Mouse (Mus musculus) lung, postnatal 0 days (tissue): ENCODE results near the gene Fxyd2. TPM values are rescaled to one million over a fixed set of nuclear protein-coding genes. Genes with fewer than 3 reads are reported as not detected.

ENCODE experiments used
- ATAC-seq: fragments of 200-750 bp; cut with Nextera tagmentation; 2 replicates; pipeline ENCODE4 v1.8.0; 2017; ENCODE audit warnings: moderate library complexity
- DNase-seq: peaks from one replicate; pipeline ENCODE4 v3.0.0-alpha.2; 2016; ENCODE audit warnings: low spot score
- H3K27ac ChIP-seq: fragments of 300-500 bp; sonication (generic); 2 replicates; pipeline ENCODE4 v1.5.1; 2014; ENCODE audit warnings: antibody characterized with exemption, mild to moderate bottlenecking, low read length, mixed read lengths
- H3K27me3 ChIP-seq: fragments of 300-500 bp; sonication (generic); replicated peaks from 2 replicates; pipeline ENCODE4 v1.6.1; 2014; ENCODE audit warnings: low read length, mixed read lengths; ENCODE audit not compliant: insufficient read depth
- H3K36me3 ChIP-seq: fragments of 300-500 bp; sonication (generic); 2 replicates; pipeline ENCODE4 v1.6.1; 2014; ENCODE audit warnings: low read length, mixed read lengths; ENCODE audit not compliant: insufficient read depth
- H3K4me1 ChIP-seq: fragments of 300-500 bp; sonication (generic); 2 replicates; pipeline ENCODE4 v1.6.1; 2014; ENCODE audit warnings: antibody characterized with exemption, low read depth, low read length, mixed read lengths; ENCODE audit not compliant: insufficient read depth
- H3K4me2 ChIP-seq: fragments of 300-500 bp; sonication (generic); replicated peaks from 2 replicates; pipeline ENCODE4 v1.6.1; 2014; ENCODE audit warnings: low read depth, mild to moderate bottlenecking, low read length, moderate library complexity, mixed read lengths
- H3K4me3 ChIP-seq: fragments of 300-500 bp; sonication (generic); 2 replicates; pipeline ENCODE4 v1.5.1; 2014; ENCODE audit warnings: low read depth, low read length
- H3K9ac ChIP-seq: fragments of 300-500 bp; sonication (generic); replicated peaks from 2 replicates; pipeline ENCODE4 v1.6.1; 2014; ENCODE audit warnings: low read depth, mild to moderate bottlenecking
- H3K9me3 ChIP-seq: fragments of 300-500 bp; sonication (generic); 2 replicates; pipeline ENCODE4 v1.6.1; 2016; ENCODE audit warnings: low read length, mixed read lengths
- CTCF ChIP-seq: IDR thresholded peaks from 2 replicates; pipeline ENCODE4 v1.5.1; 2016; ENCODE audit warnings: antibody characterized with exemption, mild to moderate bottlenecking
- EP300 ChIP-seq: IDR thresholded peaks from 2 replicates; pipeline ENCODE4 v1.6.1; 2016; ENCODE audit warnings: antibody characterized with exemption, mild to moderate bottlenecking, control low read depth
- WGBS: fragments of 180-500 bp; shearing (Covaris S2); extraction: QIAGEN DNeasy Blood & Tissue Kit; methylation state at CpG from one replicate; pipeline ENCODE4 v1.1.7; 2014; 5-methylcytosine and 5-hydroxymethylcytosine counted together
- polyA plus RNA-seq: library from polyadenylated mRNA; unstranded; fragments of >200 nt; fragmentation: Nextera tagmentation; extraction: Ambion mirVana; gene quantifications from 2 replicates; pipeline ENCODE4 v1.2.1, GENCODE M21; 2015

Fxyd2 gene
- 1.2 and 1.5 TPM in 2 replicates for polyA plus RNA-seq

- 78% methylated on average over 4 of the region's 4 CpGs for WGBS
- Histone ChIP-seq H3K9me3 (no peaks in the 10 kb centered on the region), H3K9ac (no peak within 1 kb of the TSS), H3K4me2 (no peak within 1 kb of the TSS), H3K27me3 (no peaks in the 10 kb centered on the region), H3K4me3 (no peak within 1 kb of the TSS), H3K4me1 (no peaks in the 10 kb centered on the region), H3K36me3 (no peaks in the 10 kb centered on the region), H3K27ac (no peak within 1 kb of the TSS)
- TF ChIP-seq EP300 (no peak), CTCF (no peak)
- ATAC-seq (no peak), DNase-seq (no peak)
Observed at GRCm38 (mm10) chr9:45399434-45399833, at the start of gene Fxyd2. Gene Fxyd2, plus strand, starts transcription at chr9:45399669.

GRCm38 (mm10) chr9:45349851-45350250, 49.6 kb upstream of the Fxyd2 start:
- WGBS: 14% methylated on average over 5 of the region's 5 CpGs
- H3K4me3 ChIP-seq: no peak overlapping the region

GRCm38 (mm10) chr9:45355192-45355591, 44.3 kb upstream of the Fxyd2 start:
- Histone ChIP-seq H3K9ac (no peak overlapping the region), H3K9me3 (no peaks in the 10 kb centered on the region), H3K36me3 (no peaks in the 10 kb centered on the region), H3K27ac (no peak overlapping the region), H3K4me3 (no peak overlapping the region), H3K4me2 (no peak overlapping the region), H3K4me1 (no peaks in the 10 kb centered on the region), H3K27me3 (no peaks in the 10 kb centered on the region)
- WGBS: 70% methylated on average over 2 of the region's 2 CpGs
- ATAC-seq (no peak), DNase-seq (no peak)
- TF ChIP-seq EP300 (no peak), CTCF (no peak)

More at GRCm38 (mm10) chr9:45349851-45350250, 49.6 kb upstream of the Fxyd2 start:
- H3K27me3 ChIP-seq: no peaks in the 10 kb centered on the region
- H3K4me1 ChIP-seq: no peaks in the 10 kb centered on the region
- H3K9me3 ChIP-seq: no peaks in the 10 kb centered on the region
- no peak overlapping the region for H3K27ac ChIP-seq
- H3K9ac ChIP-seq: no peak overlapping the region
- H3K36me3 ChIP-seq: no peaks in the 10 kb centered on the region
- ATAC-seq (no peak), DNase-seq (no peak)
- H3K4me2 ChIP-seq: no peak overlapping the region
- TF ChIP-seq EP300: no peak
- no peak for TF ChIP-seq CTCF

GRCm38 (mm10) chr9:45358356-45358755, 41.1 kb upstream of the Fxyd2 start:
- Histone ChIP-seq H3K27me3 (no peaks in the 10 kb centered on the region), H3K4me1 (no peaks in the 10 kb centered on the region), H3K4me3 (no peak overlapping the region), H3K36me3 (no peaks in the 10 kb centered on the region), H3K4me2 (no peak overlapping the region), H3K9ac (no peak overlapping the region), H3K27ac (no peak overlapping the region), H3K9me3 (no peaks in the 10 kb centered on the region)
- DNase-seq: no peak
- ATAC-seq: no peak
- no peak for TF ChIP-seq CTCF
- no peak for TF ChIP-seq EP300
- WGBS: 40% methylated on average over 7 of the region's 7 CpGs

- DNase-seq: peak; percentile 22
- TF ChIP-seq CTCF (no peak), EP300 (no peak)
- H3K27ac ChIP-seq: no peak overlapping the region
Observed at GRCm38 (mm10) chr9:45362051-45362461, 37.4 kb upstream of the Fxyd2 start.

GRCm38 (mm10) chr9:45363639-45364214, 35.7 kb upstream of the Fxyd2 start:
- Histone ChIP-seq H3K9ac (no peak overlapping the region), H3K4me2 (no peak overlapping the region), H3K27me3 (no peaks in the 10 kb centered on the region), H3K4me3 (no peak overlapping the region), H3K27ac (no peak overlapping the region), H3K36me3 (no peaks in the 10 kb centered on the region), H3K4me1 (no peaks in the 10 kb centered on the region), H3K9me3 (no peaks in the 10 kb centered on the region)
- no peak for DNase-seq
- TF ChIP-seq EP300: no peak
- no peak for TF ChIP-seq CTCF
- 60% methylated on average over 7 of the region's 7 CpGs for WGBS
- ATAC-seq: no peak

More at GRCm38 (mm10) chr9:45362051-45362461, 37.4 kb upstream of the Fxyd2 start:
- Histone ChIP-seq H3K4me3 (no peak overlapping the region), H3K4me1 (no peaks in the 10 kb centered on the region), H3K9me3 (no peaks in the 10 kb centered on the region), H3K36me3 (no peaks in the 10 kb centered on the region), H3K4me2 (no peak overlapping the region), H3K27me3 (no peaks in the 10 kb centered on the region), H3K9ac (no peak overlapping the region)
- ATAC-seq: peak; percentile 32; the same call in 1 of the 2 replicates
- 18% methylated on average over 2 of the region's 2 CpGs for WGBS
